Mouse (Mus musculus): Measurements from ENCODE around the gene Plcb4. TPM values are rescaled to one million over a fixed set of nuclear protein-coding genes. Genes with fewer than 3 reads are reported as not detected.

Gene Plcb4
- polyA plus RNA-seq, 1 experiment from 2014 or later, result 44.9 TPM

DNA sequence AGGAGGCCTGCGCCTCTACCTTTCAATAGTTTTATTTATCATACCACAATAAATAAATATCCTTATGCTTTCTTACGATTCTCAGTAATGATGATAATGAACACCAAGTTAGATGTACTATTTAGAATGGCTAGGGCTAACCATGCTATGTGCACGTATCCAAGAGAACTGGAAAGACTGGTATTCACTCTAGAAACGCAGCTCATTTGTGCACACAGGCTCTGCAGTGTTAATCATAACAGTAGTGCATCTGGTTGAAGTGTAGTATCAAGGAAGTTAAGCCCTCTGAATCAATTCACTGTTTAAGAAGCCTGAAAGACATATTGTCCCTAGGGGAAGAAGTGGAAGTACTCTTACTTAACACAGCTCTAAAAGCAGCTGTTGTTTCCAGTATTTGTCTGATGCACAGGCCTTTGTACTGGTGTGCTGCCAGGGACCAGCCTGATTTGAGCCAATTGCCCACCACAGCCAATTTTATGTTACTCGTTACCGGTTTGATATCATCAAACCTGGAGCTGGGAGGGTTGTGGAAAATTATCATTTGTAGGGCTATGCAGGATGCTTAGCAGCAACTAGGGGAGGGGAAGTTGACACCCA is 100.8 kb downstream of the Plcb4 start:
- no peak overlapping the region for H3K27ac ChIP-seq (replicated peaks in 1 of 2; ENCODE audit: control insufficient read depth in 1 of 2, insufficient read depth in 1 of 2, low read depth in 2 of 2, low read length in 2 of 2)
- H3K4me2 ChIP-seq (ENCODE audit: low read length), result no peak overlapping the region
- no peaks in the 10 kb centered on the region for H3K27me3 ChIP-seq (ENCODE audit: control insufficient read depth, insufficient read depth, low read length)
- WGBS, result 81% methylated on average over 6 of the region's 6 CpGs
- no peak overlapping the region for H3K4me3 ChIP-seq (ENCODE audit: control insufficient read depth in 1 of 2, insufficient read depth in 1 of 2, low read depth in 1 of 2, low read length in 2 of 2)
- no peaks in the 10 kb centered on the region for H3K36me3 ChIP-seq (ENCODE audit: control insufficient read depth, insufficient read depth, low read length)
- H3K4me1 ChIP-seq (ENCODE audit: control insufficient read depth in 2 of 2, insufficient read depth in 2 of 2, low read length in 2 of 2), result peaks cover 8 to 22% of the 10 kb centered on the region in 2 experiments
- H3K9me3 ChIP-seq (ENCODE audit: control insufficient read depth, low read length), result no peaks in the 10 kb centered on the region
- ATAC-seq (ENCODE audit: insufficient number of reproducible peaks, insufficient read depth, low FRiP score, low read depth), result no peak
- H3K9ac ChIP-seq (ENCODE audit: low read length), result no peak overlapping the region

DNA sequence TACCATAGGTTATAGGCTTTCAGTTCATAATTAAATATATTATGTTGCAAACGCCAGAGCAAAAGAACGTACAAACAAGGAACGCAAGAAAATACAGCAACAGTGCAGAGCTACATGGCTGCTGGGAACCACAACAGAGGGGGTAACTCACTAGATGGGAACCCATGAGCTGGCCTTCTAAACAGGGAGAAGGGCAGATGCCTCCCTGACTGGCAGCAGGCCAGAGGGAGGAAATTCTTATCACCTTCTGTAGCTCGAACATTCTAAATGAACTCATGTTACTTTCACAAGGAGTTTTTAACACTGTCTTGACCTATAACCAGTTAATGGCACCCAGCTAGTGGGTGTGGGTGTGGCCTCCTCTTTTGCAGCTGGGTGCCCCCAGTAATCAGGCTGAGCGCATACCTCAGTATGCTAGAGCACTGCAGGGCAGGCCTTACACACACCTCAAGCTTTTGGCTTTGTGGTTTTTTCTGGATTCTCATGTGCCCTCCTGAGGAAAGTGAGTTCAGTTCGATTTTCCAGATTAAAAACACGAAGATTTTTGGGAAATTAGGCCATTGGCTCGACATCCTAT is 102.5 kb downstream of the Plcb4 start:
- H3K4me1 ChIP-seq (ENCODE audit: control insufficient read depth in 2 of 2, insufficient read depth in 2 of 2, low read length in 2 of 2), result peaks cover 11 to 30% of the 10 kb centered on the region in 2 experiments
- no peak overlapping the region for H3K4me3 ChIP-seq (ENCODE audit: control insufficient read depth in 1 of 2, insufficient read depth in 1 of 2, low read depth in 1 of 2, low read length in 2 of 2)
- peak overlapping the region; percentile 51 to 59 for H3K27ac ChIP-seq (replicated peaks in 1 of 2; ENCODE audit: control insufficient read depth in 1 of 2, insufficient read depth in 1 of 2, low read depth in 2 of 2, low read length in 2 of 2)
- 63% methylated on average over 8 of the region's 8 CpGs for WGBS
- H3K9me3 ChIP-seq (ENCODE audit: control insufficient read depth, low read length), result no peaks in the 10 kb centered on the region
- H3K9ac ChIP-seq (ENCODE audit: low read length), result no peak overlapping the region
- H3K27me3 ChIP-seq (ENCODE audit: control insufficient read depth, insufficient read depth, low read length), result no peaks in the 10 kb centered on the region
- H3K4me2 ChIP-seq (ENCODE audit: low read length), result no peak overlapping the region
- H3K36me3 ChIP-seq (ENCODE audit: control insufficient read depth, insufficient read depth, low read length), result no peaks in the 10 kb centered on the region
- ATAC-seq (ENCODE audit: insufficient number of reproducible peaks, insufficient read depth, low FRiP score, low read depth), result 0 out of 2 replicates have a peak, but pooled peaks have one; percentile 47

DNA sequence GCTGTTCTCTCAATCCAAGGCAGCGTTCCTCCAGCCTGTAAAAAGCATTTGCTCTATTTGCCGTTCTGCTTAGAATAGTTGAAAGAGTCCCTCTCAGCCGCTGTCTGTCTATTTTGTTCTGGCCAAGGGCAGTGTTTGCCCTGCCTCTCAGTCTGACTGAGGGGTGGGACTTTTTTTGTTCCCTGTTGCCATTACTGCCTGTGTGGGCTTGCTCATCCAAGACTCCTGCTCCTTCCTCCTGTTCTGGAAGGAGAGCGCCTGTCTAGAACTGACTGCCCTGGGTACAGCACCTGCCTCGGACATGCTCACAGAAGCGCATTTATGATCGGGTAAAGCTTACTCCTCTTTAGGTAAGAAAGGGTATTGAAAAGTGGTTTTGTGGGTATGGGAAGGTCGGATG is 105.9 kb downstream of the Plcb4 start:
- Histone ChIP-seq H3K27me3 (ENCODE audit: control insufficient read depth, insufficient read depth, low read length) (no peaks in the 10 kb centered on the region), H3K36me3 (ENCODE audit: control insufficient read depth, insufficient read depth, low read length) (no peaks in the 10 kb centered on the region), H3K4me2 (ENCODE audit: low read length) (peak overlapping the region; percentile 55), H3K9me3 (ENCODE audit: control insufficient read depth, low read length) (no peaks in the 10 kb centered on the region), H3K4me1 (ENCODE audit: control insufficient read depth in 2 of 2, insufficient read depth in 2 of 2, low read length in 2 of 2) (peaks cover 22 to 45% of the 10 kb centered on the region in 2 experiments), H3K27ac (replicated peaks in 1 of 2; ENCODE audit: control insufficient read depth in 1 of 2, insufficient read depth in 1 of 2, low read depth in 2 of 2, low read length in 2 of 2) (peak overlapping the region; percentile 76 to 80), H3K9ac (ENCODE audit: low read length) (peak overlapping the region; percentile 47), H3K4me3 (ENCODE audit: control insufficient read depth in 1 of 2, insufficient read depth in 1 of 2, low read depth in 1 of 2, low read length in 2 of 2) (peak overlapping the region; percentile 22 to 26; a peak in 3 of 4 replicates)
- ATAC-seq (ENCODE audit: insufficient number of reproducible peaks, insufficient read depth, low FRiP score, low read depth), result no peak; the same call in 1 of the 2 replicates
- WGBS, result 52% methylated on average over 8 of the region's 8 CpGs

DNA sequence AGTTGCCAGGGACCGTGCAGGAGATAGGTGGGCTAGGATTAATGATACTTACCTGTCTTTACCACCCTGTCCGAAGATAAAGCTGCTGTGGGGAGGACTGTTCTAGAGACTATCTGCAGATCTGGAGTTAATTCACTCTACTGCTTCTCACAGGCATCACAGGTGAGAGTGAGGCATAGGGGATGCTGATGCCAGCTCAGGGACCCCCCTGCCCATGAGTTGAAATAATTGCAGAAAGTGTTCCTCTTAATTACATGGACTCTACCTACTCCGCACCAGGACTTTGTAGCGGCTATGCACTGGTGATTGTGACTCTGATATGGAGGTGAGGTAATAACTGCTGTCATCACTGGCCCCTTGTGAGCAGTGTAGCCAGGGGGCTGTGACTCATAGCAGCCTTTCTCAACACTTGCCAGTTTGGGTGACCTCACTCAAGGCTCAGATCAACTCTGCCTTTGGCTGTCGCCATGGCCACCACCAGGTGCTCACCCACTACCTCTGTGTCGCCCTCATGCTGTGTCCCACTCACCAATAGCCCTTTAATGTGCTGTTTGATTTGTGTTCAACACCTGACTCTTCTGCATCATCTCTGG is 107.8 kb downstream of the Plcb4 start:
- peak; percentile 82 for ATAC-seq (ENCODE audit: insufficient number of reproducible peaks, insufficient read depth, low FRiP score, low read depth)
- peak overlapping the region; percentile 20 to 55; a peak in 3 of 4 replicates for H3K27ac ChIP-seq (replicated peaks in 1 of 2; ENCODE audit: control insufficient read depth in 1 of 2, insufficient read depth in 1 of 2, low read depth in 2 of 2, low read length in 2 of 2)
- H3K27me3 ChIP-seq (ENCODE audit: control insufficient read depth, insufficient read depth, low read length), result no peaks in the 10 kb centered on the region
- H3K4me2 ChIP-seq (ENCODE audit: low read length), result peak overlapping the region; percentile 50
- 27% methylated on average over 6 of the region's 6 CpGs for WGBS
- no peaks in the 10 kb centered on the region for H3K36me3 ChIP-seq (ENCODE audit: control insufficient read depth, insufficient read depth, low read length)
- H3K4me3 ChIP-seq (ENCODE audit: control insufficient read depth in 1 of 2, insufficient read depth in 1 of 2, low read depth in 1 of 2, low read length in 2 of 2), result 0 out of 4 replicates have a peak overlapping the region, but pooled peaks of 1 of the 2 experiments have one; percentile 2
- peak overlapping the region; percentile 45; the same call in 1 of the 2 replicates for H3K9ac ChIP-seq (ENCODE audit: low read length)
- H3K9me3 ChIP-seq (ENCODE audit: control insufficient read depth, low read length), result no peaks in the 10 kb centered on the region
- peaks cover 17 to 31% of the 10 kb centered on the region in 2 experiments for H3K4me1 ChIP-seq (ENCODE audit: control insufficient read depth in 2 of 2, insufficient read depth in 2 of 2, low read length in 2 of 2)

DNA sequence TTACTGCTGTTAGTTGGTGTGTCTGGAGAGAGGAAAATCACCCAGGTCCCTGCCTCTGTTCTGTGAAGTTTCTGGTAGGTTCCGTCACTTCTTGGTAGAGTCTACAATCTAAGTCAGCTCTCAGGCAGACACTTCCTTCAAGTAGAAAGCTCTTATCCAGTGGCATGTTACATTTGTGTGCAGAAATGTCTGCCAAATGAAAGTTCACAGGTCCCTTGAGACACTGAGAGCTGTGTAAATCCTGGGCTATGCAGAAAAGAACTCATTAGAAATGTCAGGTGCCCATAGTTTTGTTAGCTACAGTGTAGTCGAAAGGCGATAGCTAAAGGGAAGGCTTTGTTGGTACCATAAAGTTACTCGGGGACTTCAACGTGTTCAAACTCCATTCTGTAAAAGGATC is 108.7 kb downstream of the Plcb4 start:
- Histone ChIP-seq H3K4me3 (ENCODE audit: control insufficient read depth in 1 of 2, insufficient read depth in 1 of 2, low read depth in 1 of 2, low read length in 2 of 2) (no peak overlapping the region), H3K4me2 (ENCODE audit: low read length) (peak overlapping the region; percentile 50; the same call in 1 of the 2 replicates), H3K36me3 (ENCODE audit: control insufficient read depth, insufficient read depth, low read length) (no peaks in the 10 kb centered on the region), H3K9me3 (ENCODE audit: control insufficient read depth, low read length) (no peaks in the 10 kb centered on the region), H3K27ac (replicated peaks in 1 of 2; ENCODE audit: control insufficient read depth in 1 of 2, insufficient read depth in 1 of 2, low read depth in 2 of 2, low read length in 2 of 2) (peak overlapping the region; percentile 33 to 35; a peak in 3 of 4 replicates), H3K9ac (ENCODE audit: low read length) (no peak overlapping the region), H3K4me1 (ENCODE audit: control insufficient read depth in 2 of 2, insufficient read depth in 2 of 2, low read length in 2 of 2) (peaks cover 17 to 31% of the 10 kb centered on the region in 2 experiments), H3K27me3 (ENCODE audit: control insufficient read depth, insufficient read depth, low read length) (no peaks in the 10 kb centered on the region)
- no peak for ATAC-seq (ENCODE audit: insufficient number of reproducible peaks, insufficient read depth, low FRiP score, low read depth)
- 69% methylated on average over 5 of the region's 5 CpGs for WGBS

DNA sequence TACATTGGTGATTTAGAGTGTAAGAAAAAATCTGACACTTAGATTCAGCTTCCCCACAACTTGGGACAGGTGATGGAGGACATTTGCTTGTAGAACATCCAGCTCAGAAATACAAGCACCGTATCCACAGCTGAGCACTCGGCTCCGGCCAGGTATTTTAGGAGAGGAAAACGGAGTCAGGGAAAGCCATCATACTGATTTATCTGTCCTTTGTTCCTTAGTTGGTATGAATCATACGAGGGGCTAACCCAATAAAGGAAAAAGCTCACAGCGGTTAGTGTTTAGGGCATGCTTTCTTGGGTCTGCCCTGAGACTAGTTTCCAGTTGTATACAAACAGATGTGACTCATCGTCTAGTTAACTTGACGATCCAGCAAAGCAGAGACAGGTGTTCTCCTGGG is 110.9 kb downstream of the Plcb4 start:
- WGBS, result 91% methylated on average over 8 of the region's 8 CpGs
- no peaks in the 10 kb centered on the region for H3K36me3 ChIP-seq (ENCODE audit: control insufficient read depth, insufficient read depth, low read length)
- ATAC-seq (ENCODE audit: insufficient number of reproducible peaks, insufficient read depth, low FRiP score, low read depth), result no peak
- H3K9ac ChIP-seq (ENCODE audit: low read length), result no peak overlapping the region
- no peak overlapping the region for H3K4me3 ChIP-seq (ENCODE audit: control insufficient read depth in 1 of 2, insufficient read depth in 1 of 2, low read depth in 1 of 2, low read length in 2 of 2)
- no peak overlapping the region for H3K27ac ChIP-seq (replicated peaks in 1 of 2; ENCODE audit: control insufficient read depth in 1 of 2, insufficient read depth in 1 of 2, low read depth in 2 of 2, low read length in 2 of 2)
- no peaks in the 10 kb centered on the region for H3K27me3 ChIP-seq (ENCODE audit: control insufficient read depth, insufficient read depth, low read length)
- peaks cover 26 to 45% of the 10 kb centered on the region in 2 experiments for H3K4me1 ChIP-seq (ENCODE audit: control insufficient read depth in 2 of 2, insufficient read depth in 2 of 2, low read length in 2 of 2)
- H3K4me2 ChIP-seq (ENCODE audit: low read length), result no peak overlapping the region
- H3K9me3 ChIP-seq (ENCODE audit: control insufficient read depth, low read length), result no peaks in the 10 kb centered on the region

DNA sequence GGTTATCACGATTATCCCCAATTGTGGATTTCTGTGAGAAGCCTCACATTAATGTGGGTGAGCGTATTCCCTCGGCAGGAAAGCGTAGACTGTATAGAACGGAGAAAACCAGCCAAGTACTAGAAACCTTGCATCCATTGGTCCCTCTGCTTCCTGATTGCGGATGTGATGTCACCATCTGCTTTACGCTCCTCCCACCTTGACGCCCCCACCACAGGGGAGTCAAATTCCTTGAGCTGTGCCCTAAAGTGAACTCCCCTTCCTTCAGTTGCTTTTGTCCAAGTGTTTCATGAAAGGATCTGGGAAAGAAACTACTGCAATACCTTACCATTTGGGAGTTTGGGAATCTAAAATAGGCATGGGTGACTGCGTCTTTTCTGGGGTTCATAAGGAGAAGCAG is 111.4 kb downstream of the Plcb4 start:
- no peak overlapping the region for H3K4me3 ChIP-seq (ENCODE audit: control insufficient read depth in 1 of 2, insufficient read depth in 1 of 2, low read depth in 1 of 2, low read length in 2 of 2)
- H3K9me3 ChIP-seq (ENCODE audit: control insufficient read depth, low read length), result no peaks in the 10 kb centered on the region
- no peak for ATAC-seq (ENCODE audit: insufficient number of reproducible peaks, insufficient read depth, low FRiP score, low read depth)
- H3K27ac ChIP-seq (replicated peaks in 1 of 2; ENCODE audit: control insufficient read depth in 1 of 2, insufficient read depth in 1 of 2, low read depth in 2 of 2, low read length in 2 of 2), result no peak overlapping the region
- H3K4me1 ChIP-seq (ENCODE audit: control insufficient read depth in 2 of 2, insufficient read depth in 2 of 2, low read length in 2 of 2), result peaks cover 25 to 47% of the 10 kb centered on the region in 2 experiments
- H3K27me3 ChIP-seq (ENCODE audit: control insufficient read depth, insufficient read depth, low read length), result no peaks in the 10 kb centered on the region
- H3K4me2 ChIP-seq (ENCODE audit: low read length), result no peak overlapping the region
- no peaks in the 10 kb centered on the region for H3K36me3 ChIP-seq (ENCODE audit: control insufficient read depth, insufficient read depth, low read length)
- 86% methylated on average over 9 of the region's 9 CpGs for WGBS
- H3K9ac ChIP-seq (ENCODE audit: low read length), result no peak overlapping the region

Measured in heart, embryonic 14.5 days (tissue).